Mouse (Mus musculus) testis, adult 2 months (tissue): ENCODE measurements at regions not wholly inside any gene's neighbourhood (a gene's known extent, or its start where the extent isn't known, plus 50 kb on each side); places are given as distances from the start of the nearest gene placed in this dataset.

Experiments
- H3K27ac ChIP-seq: fragments of 200-500 bp; 2 replicates; pipeline ENCODE4 v1.5.1; 2012; ENCODE audit warnings: low read depth, low read length; ENCODE audit not compliant: control insufficient read depth, insufficient read depth
- H3K27me3 ChIP-seq: fragments of 200-500 bp; 2 replicates; pipeline ENCODE4 v1.6.1; 2012; ENCODE audit warnings: mild to moderate bottlenecking, low read length, moderate library complexity; ENCODE audit not compliant: control insufficient read depth, insufficient read depth
- H3K36me3 ChIP-seq: fragments of 200-500 bp; 2 replicates; pipeline ENCODE4 v1.6.1; 2012; ENCODE audit warnings: mild to moderate bottlenecking, low read length; ENCODE audit not compliant: control insufficient read depth, insufficient read depth
- H3K4me1 ChIP-seq: fragments of 200-500 bp; 2 replicates; pipeline ENCODE4 v1.6.1; 2012; ENCODE audit warnings: low read length; ENCODE audit not compliant: control insufficient read depth, insufficient read depth
- H3K4me3 ChIP-seq: fragments of 200-500 bp; 2 replicates; pipeline ENCODE4 v1.5.1; 2012; ENCODE audit warnings: low read depth, mild to moderate bottlenecking, low read length, moderate library complexity, mixed read lengths; ENCODE audit not compliant: control insufficient read depth
- CTCF ChIP-seq: fragments of 200-500 bp; IDR thresholded peaks from 2 replicates; pipeline ENCODE4 v1.5.1; 2012; ENCODE audit warnings: low read depth, mild to moderate bottlenecking, inconsistent platforms, low read length, moderate library complexity; ENCODE audit not compliant: control insufficient read depth, insufficient read depth, insufficient replicate concordance
- POLR2A ChIP-seq: fragments of 200-500 bp; IDR thresholded peaks from 2 replicates; pipeline ENCODE4 v1.6.1; 2012; ENCODE audit warnings: low read depth, mild to moderate bottlenecking, inconsistent platforms, low read length, moderate library complexity; ENCODE audit not compliant: control insufficient read depth

DNA sequence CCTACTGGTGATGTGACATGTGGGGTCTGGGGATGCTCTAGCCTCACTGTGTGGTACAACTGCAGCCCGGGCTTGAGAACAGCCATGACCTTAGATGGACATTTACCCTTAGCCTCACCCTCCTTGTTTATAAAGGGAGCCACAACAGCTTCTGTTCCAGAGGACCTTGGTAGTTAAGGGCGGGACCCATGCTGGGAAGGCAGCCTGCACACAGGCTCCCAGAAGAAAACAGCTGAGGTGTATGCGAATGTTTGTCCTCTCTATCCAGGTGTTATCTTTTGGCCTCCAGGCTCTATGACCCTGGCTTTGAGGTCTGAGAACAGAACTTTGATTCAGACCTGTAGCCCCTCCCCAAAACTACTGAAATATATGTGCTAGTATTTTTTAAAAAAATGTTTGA, 102.1 kb upstream of the Mki67 start:
- TF ChIP-seq CTCF: no peak
- no peak for TF ChIP-seq POLR2A
- H3K27me3 ChIP-seq: no peaks in the 10 kb centered on the region
- no peaks in the 10 kb centered on the region; the same call in 1 of the 2 replicates for H3K4me1 ChIP-seq
- no peak overlapping the region for H3K4me3 ChIP-seq
- no peak overlapping the region for H3K27ac ChIP-seq
- no peaks in the 10 kb centered on the region for H3K36me3 ChIP-seq

GRCm38 (mm10) chr7:135823884-135824750, 108.0 kb upstream of the Mki67 start:
- Histone ChIP-seq H3K27me3 (no peaks in the 10 kb centered on the region), H3K36me3 (no peaks in the 10 kb centered on the region), H3K27ac (no peak overlapping the region), H3K4me3 (no peak overlapping the region), H3K4me1 (no peaks in the 10 kb centered on the region)
- TF ChIP-seq CTCF: no peak
- TF ChIP-seq POLR2A: no peak

- TF ChIP-seq POLR2A (no peak), CTCF (no peak)
- Histone ChIP-seq H3K36me3 (no peaks in the 10 kb centered on the region), H3K4me1 (no peaks in the 10 kb centered on the region), H3K4me3 (no peak overlapping the region), H3K27me3 (no peaks in the 10 kb centered on the region), H3K27ac (no peak overlapping the region)
Observed at GRCm38 (mm10) chr7:135829246-135829645, 113.1 kb upstream of the Mki67 start.

DNA sequence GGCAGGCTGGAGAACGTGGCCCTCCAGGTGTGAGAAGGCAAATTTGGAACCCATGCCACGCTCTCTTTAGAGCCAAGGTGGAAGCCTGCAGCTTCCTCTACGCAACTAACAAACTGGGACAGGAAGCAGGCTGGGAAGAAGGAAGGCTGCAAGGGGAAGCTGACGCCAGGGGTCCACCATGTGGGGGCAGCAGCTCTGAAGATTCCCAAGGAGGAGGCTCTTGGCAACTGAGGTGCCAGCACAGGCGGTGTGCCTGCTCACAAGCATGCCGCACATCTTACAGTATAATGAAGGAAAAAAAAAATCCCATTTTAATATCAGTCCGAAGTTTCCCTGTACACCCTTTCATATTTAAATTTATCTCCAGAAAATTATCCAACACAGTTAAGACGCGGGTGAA, 117.3 kb upstream of the Mki67 start:
- Histone ChIP-seq H3K27ac (no peak overlapping the region), H3K27me3 (no peaks in the 10 kb centered on the region), H3K4me1 (no peaks in the 10 kb centered on the region), H3K4me3 (no peak overlapping the region), H3K36me3 (no peaks in the 10 kb centered on the region)
- TF ChIP-seq POLR2A: no peak
- no peak for TF ChIP-seq CTCF

GRCm38 (mm10) chr7:135836808-135837733, 120.9 kb upstream of the Mki67 start:
- Histone ChIP-seq H3K27ac (no peak overlapping the region), H3K27me3 (no peaks in the 10 kb centered on the region), H3K4me1 (no peaks in the 10 kb centered on the region), H3K36me3 (no peaks in the 10 kb centered on the region), H3K4me3 (no peak overlapping the region)
- TF ChIP-seq CTCF (peak; percentile 66; the same call in 1 of the 2 replicates), POLR2A (no peak)

- H3K27ac ChIP-seq: no peak overlapping the region
- no peaks in the 10 kb centered on the region for H3K36me3 ChIP-seq
- no peak overlapping the region for H3K4me3 ChIP-seq
- no peaks in the 10 kb centered on the region for H3K4me1 ChIP-seq
- no peaks in the 10 kb centered on the region for H3K27me3 ChIP-seq
- no peak for TF ChIP-seq POLR2A
- TF ChIP-seq CTCF: no peak
Observed at GRCm38 (mm10) chr7:135844018-135844417, 127.9 kb upstream of the Mki67 start.

DNA sequence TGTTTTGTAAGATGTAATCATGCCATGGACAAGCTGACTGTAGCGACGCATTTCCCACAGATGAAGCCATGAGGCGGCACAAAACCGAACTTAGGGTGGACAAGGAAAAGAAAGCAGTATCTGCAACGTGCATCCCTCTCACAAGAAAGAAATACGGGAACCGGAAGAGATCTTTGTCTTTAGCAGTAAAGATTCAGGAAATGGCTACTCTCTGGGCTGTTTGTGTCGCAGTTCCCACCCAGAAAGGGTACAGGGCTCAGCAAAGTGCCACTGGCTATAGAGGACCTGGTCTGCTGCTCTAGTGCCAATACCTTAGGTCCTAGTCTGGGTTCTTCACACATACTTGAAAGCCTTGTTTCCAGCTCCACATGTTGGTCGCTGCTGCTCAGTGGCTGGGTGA, 131.1 kb upstream of the Mki67 start:
- no peak overlapping the region for H3K27ac ChIP-seq
- no peaks in the 10 kb centered on the region for H3K36me3 ChIP-seq
- H3K4me1 ChIP-seq: no peaks in the 10 kb centered on the region
- H3K27me3 ChIP-seq: no peaks in the 10 kb centered on the region
- no peak overlapping the region for H3K4me3 ChIP-seq
- TF ChIP-seq POLR2A (no peak), CTCF (no peak)
